Mouse (Mus musculus) G1E (cell line): ENCODE measurements around the gene Endod1.

Experiments used
- CTCF ChIP-seq: IDR thresholded peaks from 2 replicates; pipeline ENCODE4 v1.5.1; 2012; ENCODE audit warnings: low read depth, low read length, inconsistent platforms, mixed read lengths
- GATA1 ChIP-seq: IDR thresholded peaks from 2 replicates; pipeline ENCODE4 v1.6.1; 2012; ENCODE audit warnings: borderline replicate concordance, low read length, inconsistent platforms, mixed read lengths
- POLR2AphosphoS5 ChIP-seq: IDR thresholded peaks from 2 replicates; pipeline ENCODE4 v1.6.1; 2012; ENCODE audit warnings: low read depth, low read length, inconsistent platforms; ENCODE audit not compliant: insufficient replicate concordance
- TAL1 ChIP-seq: conservative IDR thresholded peaks from 2 replicates; pipeline ENCODE4 v1.6.1; 2012; ENCODE audit warnings: low read depth, low read length, inconsistent platforms, mixed read lengths

GRCm38 (mm10) chr9:14349380-14349779, 31.9 kb downstream of the Endod1 start:
- TF ChIP-seq CTCF (no peak), GATA1 (no peak), POLR2AphosphoS5 (no peak), TAL1 (no peak)
